Mouse (Mus musculus) right cerebral cortex, postnatal 36 days (tissue): Measurements from ENCODE around the gene Epha10.
"Not testable (repeated sequence)": the region's sequence is repeated elsewhere in the genome, so short reads cannot be mapped to it uniquely, and the experiment has no call there.

Experiments used
- DNase-seq, 2 experiments: peaks; one replicate each; pipeline ENCODE4 v3.0.0; 2022; ENCODE audit warnings: low spot score in 2 of 2, mixed read lengths in 1 of 2

Gene Epha10

DNA sequence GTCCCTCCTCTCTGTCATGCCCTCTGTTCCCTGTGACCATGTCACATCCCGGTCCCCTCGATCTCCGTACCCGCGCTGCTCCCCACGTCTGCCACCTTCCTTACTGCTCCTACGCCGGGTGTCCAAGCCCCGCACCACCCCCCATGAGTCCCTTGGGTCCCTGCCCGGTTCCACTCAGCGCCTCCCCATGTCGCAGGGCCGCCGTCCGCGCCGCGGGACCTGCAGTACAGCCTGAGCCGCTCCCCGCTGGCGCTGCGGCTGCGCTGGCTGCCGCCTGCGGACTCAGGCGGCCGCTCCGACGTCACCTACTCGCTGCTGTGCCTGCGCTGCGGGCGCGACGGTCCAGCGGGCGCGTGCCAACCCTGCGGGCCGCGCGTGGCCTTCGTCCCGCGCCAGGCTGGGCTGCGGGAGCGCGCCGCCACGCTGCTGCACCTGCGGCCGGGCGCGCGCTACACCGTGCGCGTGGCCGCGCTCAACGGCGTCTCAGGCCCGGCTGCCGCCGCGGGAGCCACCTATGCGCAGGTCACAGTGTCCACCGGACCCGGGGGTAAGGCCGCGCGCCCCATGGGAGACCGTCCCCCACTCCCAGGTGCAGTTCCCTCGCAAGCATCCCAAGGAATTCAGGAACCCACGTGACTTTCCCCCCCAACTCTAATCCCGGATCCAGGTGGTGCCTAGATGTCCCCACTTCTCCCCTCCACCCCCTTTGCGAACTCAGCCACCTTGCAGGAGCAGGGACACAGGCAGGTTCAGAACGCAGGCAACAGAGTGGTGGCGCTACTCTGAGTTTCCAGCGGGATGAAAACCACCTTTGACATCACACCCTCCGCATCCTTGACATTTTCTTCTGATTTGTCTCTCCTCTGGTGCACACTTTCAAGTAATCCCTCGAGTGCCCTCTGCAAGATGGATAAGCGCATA, 14.1 kb downstream of the Epha10 start:
- peak; percentile 58 to 70 for DNase-seq

DNA sequence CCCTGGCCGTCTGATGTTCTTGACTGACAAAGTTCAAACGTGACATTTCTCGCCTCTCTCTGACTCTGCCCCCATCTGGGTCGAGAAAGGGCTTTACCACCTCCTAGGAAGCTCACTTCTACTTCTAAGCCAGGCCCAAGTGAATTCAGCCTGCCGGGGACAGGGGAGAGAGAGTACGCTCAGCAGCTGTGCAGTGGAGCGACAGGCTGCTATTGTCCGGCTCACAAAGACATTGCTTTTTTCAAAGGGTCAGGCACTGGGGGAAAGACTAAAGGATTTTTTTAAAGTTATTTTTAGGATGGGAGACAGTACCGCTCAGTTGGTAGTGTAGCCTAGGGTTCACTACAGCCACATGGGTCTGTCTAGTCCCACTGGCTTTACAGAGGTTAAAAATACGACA, 17.7 kb downstream of the Epha10 start:
- no peak for DNase-seq

DNA sequence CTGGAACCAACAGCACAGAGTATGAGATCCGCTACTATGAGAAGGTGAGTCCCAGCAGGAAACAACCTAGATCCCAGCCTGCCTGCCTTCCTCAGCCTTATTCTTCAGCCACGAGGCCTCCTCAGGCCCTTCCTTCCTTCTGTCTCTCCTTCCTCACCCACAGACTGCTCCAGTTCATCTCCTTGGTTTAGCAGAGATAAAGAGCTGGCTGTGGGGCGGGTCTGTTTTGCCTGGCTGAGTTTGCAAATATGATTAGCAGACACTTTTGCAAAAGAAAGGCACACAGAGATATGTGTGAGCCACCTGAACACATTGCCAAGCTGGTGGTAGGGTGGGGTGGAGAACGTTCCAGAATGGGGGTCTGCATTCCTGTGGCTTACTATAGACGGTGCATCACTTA, 19.2 kb downstream of the Epha10 start:
- DNase-seq: no peak

DNA sequence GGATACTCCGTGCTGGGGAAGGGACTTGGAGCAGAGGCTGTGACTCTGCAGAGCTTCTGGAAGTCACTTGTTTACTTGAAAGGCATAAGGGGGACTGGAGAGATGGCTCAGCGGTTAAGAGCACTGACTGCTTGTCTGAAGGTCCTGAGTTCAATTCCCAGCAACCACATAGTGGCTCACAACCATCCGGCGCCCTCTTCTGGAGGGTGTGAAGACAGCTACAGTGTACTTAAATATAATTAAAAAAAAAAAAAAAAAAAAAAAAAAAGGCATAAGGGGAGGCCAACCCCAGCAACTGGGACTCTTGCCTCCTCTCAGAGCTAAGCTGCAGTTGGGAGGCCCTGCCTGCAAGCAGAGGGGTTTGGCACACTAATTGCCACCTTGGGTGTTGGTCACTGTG, 24.7 kb downstream of the Epha10 start:
- DNase-seq: no peak

DNA sequence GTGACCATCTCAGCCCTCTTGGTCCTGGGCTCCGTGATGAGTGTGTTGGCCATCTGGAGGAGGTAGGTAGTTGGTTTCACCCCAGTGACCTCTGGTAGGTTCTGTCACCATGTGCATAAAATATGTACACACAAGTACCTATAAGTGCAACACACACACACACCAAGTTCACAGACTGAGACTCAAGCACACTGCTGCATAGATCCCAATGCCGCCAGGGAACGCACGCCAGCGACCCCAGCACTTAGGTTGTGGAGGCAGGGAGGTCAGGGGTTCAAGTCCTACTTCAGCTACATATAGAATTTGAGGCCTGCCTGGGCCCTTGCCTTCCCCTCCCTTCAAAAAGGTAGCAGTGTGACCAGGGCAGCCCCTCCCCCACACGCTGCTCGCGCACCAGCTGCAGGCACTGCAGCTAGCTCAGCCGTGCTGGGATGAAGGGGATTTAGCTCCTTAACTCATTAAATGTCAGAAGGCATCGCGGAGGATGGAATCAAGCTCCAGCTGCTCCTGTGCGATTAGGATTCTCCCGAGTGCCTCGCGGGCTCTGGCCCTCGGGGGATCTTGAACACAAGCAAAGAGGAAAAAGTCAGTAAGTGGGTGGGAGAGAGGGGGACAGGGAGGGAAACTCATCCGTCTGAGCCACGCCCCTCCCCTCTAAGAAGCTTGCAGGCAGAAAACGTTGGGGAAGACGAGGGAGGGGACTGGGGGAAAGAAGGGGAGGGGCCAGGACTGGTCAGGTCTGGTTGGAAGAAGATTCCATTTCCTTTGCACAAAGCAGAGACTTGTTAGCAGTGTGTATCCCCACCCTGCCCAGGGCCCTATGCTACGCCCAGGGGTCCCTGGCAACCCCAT, 25.5 kb downstream of the Epha10 start:
- no peak for DNase-seq

DNA sequence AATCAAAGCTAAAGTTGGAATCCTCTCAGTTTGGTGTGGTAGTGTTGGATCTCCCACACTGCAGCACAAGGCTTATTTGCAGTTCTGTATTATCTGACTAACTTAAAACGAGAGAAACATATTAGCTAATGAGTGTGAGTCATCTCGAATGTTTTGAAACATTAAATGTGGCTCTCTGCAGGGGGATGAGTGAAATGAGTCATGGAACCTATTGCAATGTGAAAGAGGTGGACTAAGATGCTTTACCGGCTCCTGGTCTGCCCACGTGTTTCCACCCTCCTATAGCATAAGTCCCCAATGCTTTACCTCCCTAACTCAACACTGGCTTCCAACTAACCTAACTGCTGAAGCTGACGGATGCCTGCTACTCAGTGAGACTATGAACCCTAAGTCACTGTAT, 47.4 kb downstream of the Epha10 start:
- no peak for DNase-seq

DNA sequence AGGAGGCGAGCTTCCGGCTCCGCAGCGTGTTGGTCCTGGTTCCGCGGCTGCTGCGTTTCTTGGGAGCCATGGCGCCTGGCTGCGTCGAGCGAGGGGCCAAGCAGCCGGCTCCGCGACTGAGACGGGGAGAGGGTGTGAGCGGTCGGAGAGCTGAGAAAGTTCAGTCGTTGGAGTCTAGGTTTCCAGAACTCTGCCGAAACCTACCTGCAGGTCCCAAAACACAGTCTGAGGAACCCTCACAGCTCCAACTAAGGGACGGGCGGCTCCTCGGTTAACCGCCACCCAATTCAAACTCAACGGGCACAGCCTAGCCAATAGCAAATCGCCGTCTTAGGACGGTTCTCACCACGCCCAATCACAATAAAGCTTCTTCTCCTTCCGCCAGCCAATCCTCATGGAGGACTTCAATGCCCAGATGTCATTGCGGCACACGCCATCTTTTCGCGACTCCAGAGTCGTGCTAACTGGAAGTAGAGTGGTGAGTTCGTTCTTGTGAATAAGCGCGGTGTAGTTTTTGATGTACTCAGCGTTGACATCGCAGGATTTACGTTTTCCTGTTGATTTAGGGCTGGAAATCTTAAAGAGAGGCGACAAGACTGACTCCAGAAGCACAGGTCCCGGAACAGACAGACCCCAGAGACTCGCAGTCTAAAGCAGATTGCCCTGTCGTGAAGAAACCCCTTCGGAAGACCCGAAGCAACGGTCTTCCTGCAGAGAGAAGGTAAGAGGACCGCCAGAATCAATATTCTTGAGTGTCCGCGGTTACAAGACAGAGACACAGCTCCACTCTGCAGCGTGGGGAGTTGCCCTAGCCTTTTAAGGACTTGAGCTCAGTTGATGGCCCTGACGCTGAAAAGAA, 56.1 kb downstream of the Epha10 start, which contains the start of gene 9930104L06Rik:
Gene 9930104L06Rik (plus strand): TSS at position 436 of the 859 bp plus-strand sequence.
- DNase-seq: peak; percentile 95

DNA sequence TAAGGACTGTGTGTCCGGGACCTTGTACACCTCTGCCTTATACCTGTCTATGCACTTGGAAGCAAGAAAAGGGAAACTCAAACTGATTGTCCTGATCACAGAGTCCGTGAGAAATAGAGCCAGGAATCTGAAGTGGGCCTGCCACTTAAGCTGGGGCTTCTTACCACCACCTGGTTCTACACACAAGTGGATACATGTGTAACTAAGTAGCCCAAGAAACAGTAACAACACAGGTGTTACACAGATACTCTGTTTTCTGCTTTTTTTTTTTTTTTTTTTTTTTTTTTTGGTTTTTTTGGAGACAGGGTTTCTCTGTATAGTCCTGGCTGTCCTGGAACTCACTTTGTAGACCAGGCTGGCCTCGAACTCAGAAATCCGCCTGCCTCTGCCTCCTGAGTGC, 58.5 kb downstream of the Epha10 start, which contains the start of gene Cdca8:
Gene Cdca8 (minus strand): TSS at position 101 of the 400 bp plus-strand sequence.
- not testable (repeated sequence) for DNase-seq

DNA sequence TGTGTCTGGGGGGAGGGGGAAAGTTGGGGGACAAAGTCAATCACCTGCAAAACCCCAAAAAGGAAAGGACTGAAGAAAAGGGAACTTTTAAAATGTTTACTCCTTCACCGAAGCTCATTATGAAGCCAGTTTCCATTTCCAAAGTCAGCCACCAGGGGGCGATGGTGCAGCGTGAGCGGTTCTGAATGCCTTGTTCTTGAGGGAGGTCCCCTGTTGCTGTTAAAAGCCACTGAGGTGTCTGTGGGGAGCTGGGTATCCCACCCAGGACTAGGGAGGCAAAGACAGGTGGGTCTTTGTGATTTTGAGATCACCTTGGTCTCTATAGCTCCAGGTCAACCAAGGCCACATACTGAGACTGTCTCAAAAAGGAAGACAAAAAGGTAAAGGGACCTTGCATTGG, 62.3 kb downstream of the Epha10 start:
- peak; percentile 34 to 58 for DNase-seq

DNA sequence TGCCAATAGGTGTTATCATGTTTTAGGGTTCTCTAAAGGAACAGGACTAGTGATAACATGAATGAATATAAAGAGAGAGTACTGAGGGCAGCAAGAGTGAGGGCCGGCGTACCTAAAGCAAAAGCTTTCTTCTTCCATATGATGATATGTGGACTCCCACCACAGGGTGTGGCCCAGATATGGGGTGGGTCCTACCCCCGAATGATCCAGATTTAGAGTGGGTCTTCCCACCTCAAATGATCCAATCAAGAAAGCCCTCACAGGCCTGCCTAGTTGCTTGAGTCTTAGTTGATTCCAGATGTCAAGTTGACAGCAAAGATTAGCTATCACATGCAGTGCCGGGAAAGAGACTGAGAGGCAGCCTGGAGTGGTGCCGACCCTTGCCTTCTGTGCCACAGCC, 63.1 kb downstream of the Epha10 start:
- no peak for DNase-seq

DNA sequence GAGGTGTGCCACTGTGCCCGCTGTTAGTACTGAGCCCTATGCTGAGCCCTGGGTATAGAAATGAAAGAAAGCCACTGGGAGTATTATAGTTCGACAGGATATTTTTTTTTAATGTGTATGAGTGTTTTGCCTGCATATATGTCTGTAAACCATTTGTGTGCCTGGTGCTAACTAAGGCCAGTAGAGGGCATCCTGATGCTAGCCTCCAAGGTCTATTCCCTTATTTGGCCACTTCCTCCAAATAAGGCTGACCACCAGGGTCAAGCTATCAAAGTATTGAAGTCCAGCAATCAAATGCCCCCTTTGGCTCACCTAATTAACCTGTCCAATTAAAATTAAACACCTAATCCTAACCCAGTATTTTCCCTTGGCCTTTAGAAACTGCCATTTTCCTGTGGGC, 64.3 kb downstream of the Epha10 start:
- DNase-seq: no peak

DNA sequence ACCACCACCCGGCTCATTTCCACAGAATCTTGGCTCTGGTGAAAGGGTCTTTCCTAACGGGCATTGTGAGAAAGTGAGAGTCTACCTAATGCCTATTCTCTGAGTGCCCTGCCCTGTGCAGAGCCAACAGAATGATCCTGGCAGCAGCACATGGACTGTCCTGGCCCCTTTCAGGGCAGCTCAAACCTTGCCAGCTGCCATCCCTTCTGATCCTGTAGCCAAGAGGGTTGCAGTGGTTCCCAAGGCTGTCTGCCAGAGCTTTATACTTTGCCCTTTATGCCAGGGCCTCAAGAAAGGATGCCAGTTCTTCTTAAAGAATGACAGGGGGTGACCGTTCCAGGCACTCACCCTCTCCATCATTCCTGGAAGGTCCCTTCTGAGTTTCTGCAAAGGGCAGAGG, 68.8 kb downstream of the Epha10 start:
- no peak for DNase-seq

DNA sequence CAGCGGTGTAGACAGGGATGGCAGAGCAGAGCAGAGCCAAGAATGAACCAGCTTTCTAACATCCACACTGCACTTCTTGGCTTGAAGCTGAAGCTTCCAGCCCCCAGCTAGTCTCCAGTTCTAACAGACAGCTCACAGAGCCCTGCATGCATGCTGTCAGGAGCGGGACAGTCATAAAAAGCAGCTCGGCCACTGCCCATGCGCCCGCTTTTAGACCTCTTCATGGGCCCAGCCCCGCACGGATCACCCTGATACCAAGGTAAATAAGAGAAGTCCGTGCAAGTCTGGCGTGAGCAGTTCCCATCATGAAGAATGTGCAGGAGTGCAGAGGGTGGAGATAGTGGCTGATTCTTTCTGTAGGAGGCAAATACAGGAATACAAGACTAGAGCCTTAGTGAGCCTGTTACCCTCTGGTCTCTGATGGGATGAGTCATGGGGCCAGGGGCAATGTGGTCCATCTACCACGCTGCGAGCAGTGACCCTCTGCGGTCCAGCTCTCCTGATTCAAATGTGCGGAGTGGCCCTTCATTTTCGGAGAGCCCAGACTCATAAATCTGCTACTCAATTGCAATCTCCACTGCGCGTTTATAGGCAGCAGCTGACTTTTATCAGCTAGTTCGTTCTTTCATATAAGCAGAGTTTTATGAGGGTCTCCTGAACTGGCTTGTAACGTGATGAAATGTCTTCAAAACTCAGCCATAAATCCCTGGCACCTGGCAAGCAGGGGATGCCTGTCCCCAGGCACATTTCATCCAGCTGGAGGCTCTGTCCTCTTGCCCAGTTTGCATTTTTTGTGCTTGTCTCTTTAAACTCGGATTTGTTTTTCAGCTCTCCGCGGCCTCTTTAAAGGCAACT, 69.7 kb downstream of the Epha10 start:
- DNase-seq: no peak

DNA sequence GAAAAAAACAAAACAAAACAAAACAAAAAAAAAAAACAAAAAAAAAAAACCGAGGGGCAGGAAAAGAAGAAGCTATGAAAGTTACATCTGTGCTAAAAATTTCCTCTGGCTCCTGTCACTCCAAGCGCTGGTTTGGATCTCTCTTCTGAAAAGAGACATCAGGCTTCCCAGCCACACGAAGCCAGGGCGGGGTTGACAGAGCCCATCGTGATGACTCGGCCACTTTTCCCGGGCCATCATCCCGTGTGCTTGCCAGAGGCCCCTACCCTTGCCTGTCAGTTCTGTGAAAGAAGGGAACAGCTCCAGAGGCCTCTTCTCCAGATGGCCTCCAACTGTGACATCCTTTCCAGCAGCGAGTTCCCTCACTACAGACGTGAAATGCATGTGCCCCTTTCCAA, 70.3 kb downstream of the Epha10 start:
- DNase-seq: no peak

DNA sequence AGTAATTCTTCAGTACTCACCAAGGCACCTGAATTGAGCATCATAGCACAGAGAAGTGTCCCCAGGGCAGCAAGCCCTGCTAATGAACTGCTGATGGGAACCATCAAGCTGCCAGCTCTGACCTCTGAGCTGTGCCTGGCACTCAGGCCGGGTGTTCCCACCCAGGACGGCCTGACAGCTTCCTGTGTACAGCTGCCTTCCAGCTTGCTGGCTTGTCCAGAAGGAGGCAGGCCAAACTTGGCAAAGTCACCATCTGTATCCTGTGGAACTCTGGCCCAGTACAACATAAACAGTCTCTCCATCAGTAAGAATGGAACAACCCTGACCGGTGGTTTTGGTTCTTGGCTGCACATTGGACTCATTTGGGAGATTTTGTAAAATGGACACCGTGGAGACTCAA, 72.8 kb downstream of the Epha10 start:
- DNase-seq: no peak

DNA sequence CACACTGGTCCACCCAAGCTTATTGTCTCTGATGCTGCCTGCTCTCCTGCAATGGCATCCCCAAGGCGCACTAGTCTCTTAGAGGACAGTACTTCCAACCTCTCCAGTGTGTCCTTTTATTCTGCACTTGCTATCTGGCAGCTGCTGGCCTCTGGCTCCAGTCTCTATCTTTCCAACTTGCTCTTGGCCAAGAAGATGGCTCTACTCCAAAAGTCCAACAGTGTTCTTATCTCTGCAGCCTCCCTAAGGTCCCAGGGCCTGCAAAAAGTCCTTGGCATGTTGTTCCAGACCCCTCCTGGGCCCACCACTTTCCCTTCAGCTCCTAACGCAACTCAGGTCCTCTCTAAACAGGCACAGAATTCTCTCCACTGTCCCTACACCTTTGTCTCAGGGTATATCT, 76.6 kb downstream of the Epha10 start:
- no peak for DNase-seq

DNA sequence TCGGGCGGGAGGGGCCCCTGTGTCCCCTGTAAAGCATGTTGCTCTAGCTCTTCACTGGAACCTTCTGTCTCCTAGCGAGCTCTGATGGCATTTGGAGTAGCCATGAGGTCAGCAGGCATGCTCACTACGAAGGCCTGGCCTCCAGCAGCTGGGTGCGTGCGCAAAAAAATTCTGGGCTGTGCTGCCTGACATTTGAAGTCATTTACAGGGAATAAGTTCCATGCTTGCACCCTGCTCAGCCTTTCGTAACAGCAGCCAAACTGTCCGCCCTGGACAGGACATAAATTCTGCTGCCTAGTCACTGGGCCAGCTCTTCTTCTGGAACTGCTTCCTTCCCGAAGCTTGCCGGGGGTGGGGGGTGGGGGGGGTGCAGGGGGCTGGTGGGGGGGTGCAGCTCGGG, 78.4 kb downstream of the Epha10 start:
- DNase-seq: no peak

DNA sequence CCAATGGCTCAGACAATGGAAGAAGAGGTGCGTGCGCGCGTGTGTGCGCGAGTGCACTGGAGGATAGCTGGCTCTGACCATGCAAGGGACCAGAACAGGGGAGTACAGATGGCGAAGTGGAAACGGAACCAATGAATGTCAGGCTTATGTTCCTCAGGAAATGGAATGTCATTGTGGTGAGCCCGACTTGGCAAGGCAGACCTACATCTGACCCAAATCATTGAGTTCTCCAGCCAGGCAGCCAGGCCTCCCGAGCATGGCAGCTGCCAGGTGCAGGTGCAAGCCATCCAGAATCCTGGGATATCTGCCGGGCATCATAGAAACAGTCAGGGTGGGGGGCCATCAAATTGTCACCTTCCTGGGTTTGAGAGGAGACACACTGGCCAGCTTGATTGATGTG, 80.2 kb downstream of the Epha10 start:
- DNase-seq: no peak

DNA sequence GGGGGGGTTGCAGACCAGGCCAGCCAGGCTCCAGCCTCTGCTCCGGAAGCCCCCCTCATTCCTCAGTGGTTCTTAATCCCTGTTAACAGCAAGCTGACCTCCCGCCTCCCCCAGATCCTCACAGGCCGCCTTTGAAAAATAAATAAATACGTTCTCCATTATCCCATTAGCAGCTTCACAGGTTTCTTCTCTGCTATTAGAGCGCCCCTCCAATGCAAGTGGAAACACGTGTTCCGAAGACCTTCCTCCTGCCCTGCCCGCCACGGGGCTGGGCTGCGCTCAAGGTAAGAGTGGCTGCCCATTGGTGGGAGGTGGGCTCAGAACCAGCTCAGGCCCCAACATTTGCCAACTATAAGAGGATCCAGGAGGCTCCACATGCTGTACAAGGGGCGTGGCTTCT, 81.9 kb downstream of the Epha10 start:
- no peak for DNase-seq

DNA sequence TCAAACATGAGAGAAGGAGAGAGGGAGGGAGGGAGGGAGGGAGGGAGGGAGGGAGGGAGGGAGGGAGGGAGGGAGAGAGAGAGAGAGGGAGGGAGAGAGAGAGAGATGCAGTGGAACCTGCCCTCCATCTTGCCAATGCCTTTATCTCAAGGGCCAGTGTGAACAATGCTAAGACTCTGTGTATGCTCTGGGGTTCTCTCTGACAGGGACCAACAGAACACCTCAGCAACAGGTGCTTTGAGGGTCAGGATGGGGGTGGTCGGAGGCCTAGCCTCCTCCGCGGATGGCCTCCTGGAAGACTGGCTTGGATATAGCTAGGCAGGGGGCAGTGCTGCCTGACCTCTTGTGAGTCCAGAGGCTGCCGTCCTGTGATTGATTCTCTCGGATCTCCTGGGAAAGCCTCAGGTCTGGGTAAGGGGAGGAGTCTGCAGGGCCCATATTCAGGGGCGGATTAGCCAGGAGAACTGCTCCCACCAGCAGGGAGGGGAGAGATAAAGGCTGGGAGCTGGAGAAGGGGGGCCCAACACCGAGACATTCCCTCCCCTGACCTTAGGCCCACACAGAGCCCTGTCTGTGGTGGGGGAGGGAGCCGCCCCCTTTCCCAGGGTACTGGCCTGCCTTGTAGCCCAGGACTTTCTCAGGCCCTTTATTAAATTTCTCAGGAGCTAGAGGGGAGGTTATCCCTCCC, 84.4 kb downstream of the Epha10 start:
- DNase-seq: no peak
